Mouse (Mus musculus) ovary, postnatal 14 days (tissue): ENCODE data around the gene Actrt3.
"Not testable (repeated sequence)": the region's sequence is repeated elsewhere in the genome, so short reads cannot be mapped to it uniquely, and the experiment has no call there.

Source experiments
- DNase-seq: peaks from one replicate; pipeline ENCODE4 v3.0.0; 2022; ENCODE audit warnings: low spot score

Actrt3 gene

GRCm38 (mm10) chr3:30573549-30573948, 26.2 kb downstream of the Actrt3 start:
- no peak for DNase-seq

- not testable (repeated sequence) for DNase-seq
Measured at GRCm38 (mm10) chr3:30566333-30566732, 33.4 kb downstream of the Actrt3 start.

GRCm38 (mm10) chr3:30560677-30561314, 38.9 kb downstream of the Actrt3 start:
- DNase-seq, result no peak

- DNase-seq, result no peak
Measured at GRCm38 (mm10) chr3:30553741-30554140, 46.0 kb downstream of the Actrt3 start.

DNA sequence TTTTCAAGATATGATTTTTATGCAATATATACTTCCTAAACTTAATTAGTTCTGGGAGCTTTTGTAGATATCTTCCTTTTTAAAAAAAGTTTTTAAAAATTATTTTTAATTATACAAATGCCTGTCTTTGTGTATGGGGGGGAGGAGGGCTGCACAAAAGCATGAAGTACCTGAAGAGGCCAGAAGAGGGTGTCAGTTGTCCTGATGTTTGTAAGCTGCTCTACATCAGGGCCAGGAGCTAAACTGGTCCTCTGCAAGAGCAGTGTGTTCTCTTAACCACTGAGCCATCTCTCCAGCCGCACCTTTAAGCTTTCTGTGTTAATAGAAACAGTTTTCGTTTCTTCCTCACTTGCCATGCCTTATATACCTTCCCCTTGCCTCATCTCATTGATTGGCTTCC, 49.5 kb downstream of the Actrt3 start:
- DNase-seq, result no peak

GRCm38 (mm10) chr3:30548928-30549327, 50.8 kb downstream of the Actrt3 start:
- DNase-seq, result no peak

DNA sequence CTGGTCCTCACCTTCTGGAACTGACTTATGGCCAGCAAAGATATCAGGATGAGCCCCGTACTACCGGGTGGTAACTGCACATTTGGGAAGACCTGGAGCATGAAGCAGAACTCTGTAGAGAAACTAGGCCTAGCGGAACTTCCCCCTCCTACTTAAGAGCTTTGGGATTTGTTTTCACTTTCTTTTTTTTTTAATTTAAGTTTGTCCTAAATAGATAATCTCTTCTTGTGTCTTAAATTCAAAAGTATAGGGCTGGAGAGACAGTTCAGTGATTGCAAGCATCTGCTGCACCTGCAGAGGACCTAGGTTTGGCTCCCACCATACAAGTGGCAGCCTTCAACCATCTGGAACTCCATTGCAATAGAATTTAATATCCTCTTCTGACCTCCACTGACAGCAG, 51.8 kb downstream of the Actrt3 start, which contains the start of gene Mecom:
Gene Mecom (minus strand): TSS at position 101 of the 400 bp plus-strand sequence.
- DNase-seq, result no peak
